Mouse (Mus musculus) intestine, postnatal 0 days (tissue): Measurements from ENCODE around the gene S1pr5. TPM values are rescaled to one million over a fixed set of nuclear protein-coding genes. Genes with fewer than 3 reads are reported as not detected.
"Not testable (repeated sequence)": the region's sequence is repeated elsewhere in the genome, so short reads cannot be mapped to it uniquely, and the experiment has no call there.

Experiments
- ATAC-seq: fragments of 200-750 bp; cut with Nextera tagmentation; 2 replicates; pipeline ENCODE4 v1.8.0; 2017; ENCODE audit warnings: mild to moderate bottlenecking, moderate TSS enrichment, moderate library complexity
- H3K27ac ChIP-seq: fragments of 300-500 bp; sonication (generic); 2 replicates; pipeline ENCODE4 v1.5.1; 2014; ENCODE audit warnings: mild to moderate bottlenecking, low read depth, low read length, moderate library complexity
- H3K27me3 ChIP-seq: fragments of 300-500 bp; sonication (generic); replicated peaks from 2 replicates; pipeline ENCODE4 v1.6.1; 2014; ENCODE audit warnings: low read length, mixed read lengths; ENCODE audit not compliant: control insufficient read depth, insufficient read depth
- H3K36me3 ChIP-seq: fragments of 300-500 bp; sonication (generic); 2 replicates; pipeline ENCODE4 v1.6.1; 2014; ENCODE audit warnings: mild to moderate bottlenecking, moderate library complexity; ENCODE audit not compliant: control insufficient read depth, insufficient read depth
- H3K4me1 ChIP-seq: fragments of 300-500 bp; sonication (generic); replicated peaks from 2 replicates; pipeline ENCODE4 v1.6.1; 2014; ENCODE audit warnings: antibody characterized with exemption, low read length, mixed read lengths; ENCODE audit not compliant: control insufficient read depth, insufficient read depth
- H3K4me2 ChIP-seq: fragments of 300-500 bp; sonication (generic); replicated peaks from 2 replicates; pipeline ENCODE4 v1.6.1; 2014; ENCODE audit warnings: low read depth, mild to moderate bottlenecking, moderate library complexity
- H3K4me3 ChIP-seq: fragments of 300-500 bp; sonication (generic); 2 replicates; pipeline ENCODE4 v1.5.1; 2014; ENCODE audit warnings: low read depth, low read length
- H3K9ac ChIP-seq: fragments of 300-500 bp; sonication (generic); 2 replicates; pipeline ENCODE4 v1.6.1; 2014; ENCODE audit warnings: mild to moderate bottlenecking, low read depth, low read length
- H3K9me3 ChIP-seq: fragments of 300-500 bp; sonication (generic); 2 replicates; pipeline ENCODE4 v1.6.1; 2016; ENCODE audit warnings: mixed run types; ENCODE audit not compliant: control insufficient read depth
- CTCF ChIP-seq: sonication (generic); IDR thresholded peaks from 2 replicates; pipeline ENCODE4 v1.5.1; 2016; ENCODE audit warnings: low read depth, mild to moderate bottlenecking, control low read depth, antibody characterized with exemption, moderate library complexity
- WGBS: fragments of 180-500 bp; shearing (Covaris S2); extraction: QIAGEN DNeasy Blood & Tissue Kit; methylation state at CpG from one replicate; pipeline ENCODE4 v1.1.7; 2014; 5-methylcytosine and 5-hydroxymethylcytosine counted together
- polyA plus RNA-seq: library from polyadenylated mRNA; unstranded; fragments of >200 nt; fragmentation: Nextera tagmentation; extraction: Ambion mirVana; gene quantifications from 2 replicates; pipeline ENCODE4 v1.2.1, GENCODE M21; 2015

Gene S1pr5
- polyA plus RNA-seq, 1 experiment from 2014 or later = not detected

- peaks cover 15% of the 10 kb centered on the region for H3K36me3 ChIP-seq
- peak overlapping the region; percentile 93; the same call in 1 of the 2 replicates for H3K9ac ChIP-seq
- H3K27me3 ChIP-seq = no peaks in the 10 kb centered on the region
- TF ChIP-seq CTCF = no peak
- no peak; the same call in 1 of the 2 replicates for ATAC-seq
- H3K27ac ChIP-seq = peak overlapping the region; percentile 50; the same call in 1 of the 2 replicates
- H3K4me3 ChIP-seq = peak overlapping the region; percentile 95
- H3K4me2 ChIP-seq = peak overlapping the region; percentile 74
- 18% methylated on average over 17 of the region's 17 CpGs for WGBS
- no peaks in the 10 kb centered on the region for H3K9me3 ChIP-seq
- peaks cover 14% of the 10 kb centered on the region; the same call in 1 of the 2 replicates for H3K4me1 ChIP-seq
Measured at GRCm38 (mm10) chr9:21264272-21264999, 16.2 kb upstream of the S1pr5 start.

GRCm38 (mm10) chr9:21261831-21262230, 13.6 kb upstream of the S1pr5 start:
- no peak overlapping the region for H3K4me2 ChIP-seq
- H3K36me3 ChIP-seq = no peaks in the 10 kb centered on the region
- H3K4me1 ChIP-seq = peaks cover 13% of the 10 kb centered on the region; the same call in 1 of the 2 replicates
- H3K9me3 ChIP-seq = no peaks in the 10 kb centered on the region
- 28% methylated on average over 2 of the region's 2 CpGs for WGBS
- ATAC-seq = no peak
- H3K4me3 ChIP-seq = no peak overlapping the region
- no peak for TF ChIP-seq CTCF
- H3K27ac ChIP-seq = peak overlapping the region; percentile 50; the same call in 1 of the 2 replicates
- no peaks in the 10 kb centered on the region for H3K27me3 ChIP-seq
- no peak overlapping the region for H3K9ac ChIP-seq

- no peak overlapping the region for H3K4me2 ChIP-seq
- no peak for ATAC-seq
- no peak overlapping the region for H3K9ac ChIP-seq
- no peak overlapping the region for H3K4me3 ChIP-seq
- no peaks in the 10 kb centered on the region for H3K27me3 ChIP-seq
- 86% methylated on average over 6 of the region's 6 CpGs for WGBS
- no peak overlapping the region for H3K27ac ChIP-seq
- peaks cover 10% of the 10 kb centered on the region; the same call in 1 of the 2 replicates for H3K4me1 ChIP-seq
- H3K36me3 ChIP-seq = no peaks in the 10 kb centered on the region
- no peak for TF ChIP-seq CTCF
- H3K9me3 ChIP-seq = no peaks in the 10 kb centered on the region
Measured at GRCm38 (mm10) chr9:21260491-21261040, 12.3 kb upstream of the S1pr5 start.

- not testable (repeated sequence) for H3K4me2 ChIP-seq, H3K4me3 ChIP-seq, H3K27ac ChIP-seq, H3K36me3 ChIP-seq, H3K4me1 ChIP-seq, H3K9me3 ChIP-seq, ATAC-seq, H3K27me3 ChIP-seq, H3K9ac ChIP-seq
- WGBS = 68% methylated on average over 4 of the region's 4 CpGs
Measured at GRCm38 (mm10) chr9:21256349-21256748, 8.1 kb upstream of the S1pr5 start.

GRCm38 (mm10) chr9:21254690-21255089, 6.4 kb upstream of the S1pr5 start:
- no peak overlapping the region for H3K9ac ChIP-seq
- no peaks in the 10 kb centered on the region for H3K36me3 ChIP-seq
- H3K4me1 ChIP-seq = no peaks in the 10 kb centered on the region
- H3K9me3 ChIP-seq = no peaks in the 10 kb centered on the region
- H3K27me3 ChIP-seq = peaks cover 19% of the 10 kb centered on the region
- no peak for TF ChIP-seq CTCF
- no peak overlapping the region for H3K4me2 ChIP-seq
- no peak overlapping the region for H3K27ac ChIP-seq
- H3K4me3 ChIP-seq = no peak overlapping the region
- ATAC-seq = no peak

GRCm38 (mm10) chr9:21251116-21251735, 3.0 kb upstream of the S1pr5 start:
- Histone ChIP-seq H3K27me3 (peaks cover 47% of the 10 kb centered on the region), H3K9ac (no peak overlapping the region), H3K4me3 (no peak overlapping the region), H3K4me2 (no peak overlapping the region), H3K36me3 (no peaks in the 10 kb centered on the region), H3K9me3 (no peaks in the 10 kb centered on the region), H3K27ac (no peak overlapping the region), H3K4me1 (no peaks in the 10 kb centered on the region)
- TF ChIP-seq CTCF = no peak
- 62% methylated on average over 13 of the region's 13 CpGs for WGBS
- no peak for ATAC-seq
